Mouse (Mus musculus) stomach, embryonic 14.5 days (tissue): Measurements from ENCODE around the gene Furin. TPM values are rescaled to one million over a fixed set of nuclear protein-coding genes. Genes with fewer than 3 reads are reported as not detected.

ENCODE experiments used
- ATAC-seq: fragments of 200-750 bp; cut with Nextera tagmentation; 2 replicates; pipeline ENCODE4 v1.8.0; 2017; ENCODE audit warnings: low read depth, moderate TSS enrichment; ENCODE audit not compliant: insufficient number of reproducible peaks, insufficient read depth, low FRiP score
- H3K27ac ChIP-seq: fragments of 300-500 bp; sonication (generic); 2 replicates; pipeline ENCODE4 v1.5.1; 2014; ENCODE audit warnings: mild to moderate bottlenecking, low read length, moderate library complexity, mixed read lengths
- H3K27me3 ChIP-seq: fragments of 300-500 bp; sonication (generic); 2 replicates; pipeline ENCODE4 v1.6.1; 2014; ENCODE audit warnings: low read length, control low read depth, mixed read lengths; ENCODE audit not compliant: control insufficient read depth, insufficient read depth
- H3K36me3 ChIP-seq: fragments of 300-500 bp; sonication (generic); 2 replicates; pipeline ENCODE4 v1.6.1; 2014; ENCODE audit warnings: mild to moderate bottlenecking, control low read depth, low read length, moderate library complexity, mixed read lengths; ENCODE audit not compliant: control insufficient read depth, insufficient read depth
- H3K4me1 ChIP-seq: fragments of 300-500 bp; sonication (generic); 2 replicates; pipeline ENCODE4 v1.6.1; 2014; ENCODE audit warnings: low read length, control low read depth, mixed read lengths; ENCODE audit not compliant: control insufficient read depth, insufficient read depth
- H3K4me2 ChIP-seq: fragments of 300-500 bp; sonication (generic); replicated peaks from 2 replicates; pipeline ENCODE4 v1.6.1; 2014; ENCODE audit warnings: low read depth, low read length, control low read depth
- H3K4me3 ChIP-seq: fragments of 300-500 bp; sonication (generic); 2 replicates; pipeline ENCODE4 v1.5.1; 2014; ENCODE audit warnings: low read depth, low read length, control low read depth
- H3K9ac ChIP-seq: fragments of 300-500 bp; sonication (generic); replicated peaks from 2 replicates; pipeline ENCODE4 v1.6.1; 2014; ENCODE audit warnings: low read depth, mild to moderate bottlenecking, control low read depth, low read length, moderate library complexity, mixed read lengths
- H3K9me3 ChIP-seq: fragments of 300-500 bp; sonication (generic); 2 replicates; pipeline ENCODE4 v1.6.1; 2016; ENCODE audit warnings: low read depth, low read length, control low read depth; ENCODE audit not compliant: control insufficient read depth
- WGBS: fragments of 180-500 bp; shearing (Covaris S2); extraction: QIAGEN DNeasy Blood & Tissue Kit; methylation state at CpG from one replicate; pipeline ENCODE4 v1.1.7; 2014; 5-methylcytosine and 5-hydroxymethylcytosine counted together
- polyA plus RNA-seq: library from polyadenylated mRNA; unstranded; fragments of >200 nt; fragmentation: Nextera tagmentation; extraction: Ambion mirVana; gene quantifications from 2 replicates; pipeline ENCODE4 v1.2.1, GENCODE M21; 2014

Gene Furin
- polyA plus RNA-seq, result 10.8 and 12.4 TPM in 2 replicates

GRCm38 (mm10) chr7:80405188-80405695, at the start of gene Furin:
Furin (minus strand) TSS chr7:80405436.
- H3K9ac ChIP-seq, result no peak within 1 kb of the TSS
- 68% methylated on average over 9 of the region's 9 CpGs for WGBS
- no peak for ATAC-seq
- H3K4me2 ChIP-seq, result no peak within 1 kb of the TSS
- H3K27ac ChIP-seq, result no peak within 1 kb of the TSS
- H3K4me1 ChIP-seq, result peaks cover 18% of the 10 kb centered on the region
- H3K4me3 ChIP-seq, result no peak within 1 kb of the TSS
- no peaks in the 10 kb centered on the region for H3K36me3 ChIP-seq
- H3K27me3 ChIP-seq, result no peaks in the 10 kb centered on the region
- H3K9me3 ChIP-seq, result no peaks in the 10 kb centered on the region

GRCm38 (mm10) chr7:80454786-80455185, 49.5 kb upstream of the Furin start:
- 89% methylated on average over 2 of the region's 2 CpGs for WGBS
- no peak for ATAC-seq

GRCm38 (mm10) chr7:80453997-80454396, 48.8 kb upstream of the Furin start:
- Histone ChIP-seq H3K36me3 (peaks cover 11% of the 10 kb centered on the region; the same call in 1 of the 2 replicates), H3K9me3 (no peaks in the 10 kb centered on the region), H3K27ac (no peak overlapping the region), H3K9ac (no peak overlapping the region), H3K4me2 (no peak overlapping the region), H3K4me1 (peaks cover 5% of the 10 kb centered on the region; the same call in 1 of the 2 replicates), H3K27me3 (no peaks in the 10 kb centered on the region), H3K4me3 (no peak overlapping the region)
- WGBS, result 91% methylated on average over 5 of the region's 5 CpGs
- ATAC-seq, result no peak

More at GRCm38 (mm10) chr7:80454786-80455185, 49.5 kb upstream of the Furin start:
- peaks cover 11% of the 10 kb centered on the region; the same call in 1 of the 2 replicates for H3K36me3 ChIP-seq
- H3K9me3 ChIP-seq, result no peaks in the 10 kb centered on the region
- H3K4me1 ChIP-seq, result peaks cover 5% of the 10 kb centered on the region; the same call in 1 of the 2 replicates
- no peaks in the 10 kb centered on the region for H3K27me3 ChIP-seq
- H3K4me3 ChIP-seq, result no peak overlapping the region
- H3K4me2 ChIP-seq, result no peak overlapping the region
- H3K27ac ChIP-seq, result no peak overlapping the region
- no peak overlapping the region for H3K9ac ChIP-seq

- WGBS, result 86% methylated on average over 3 of the region's 3 CpGs
- no peak for ATAC-seq
- Histone ChIP-seq H3K4me1 (peaks cover 5% of the 10 kb centered on the region; the same call in 1 of the 2 replicates), H3K27ac (no peak overlapping the region), H3K36me3 (peaks cover 11% of the 10 kb centered on the region; the same call in 1 of the 2 replicates), H3K9me3 (no peaks in the 10 kb centered on the region), H3K9ac (no peak overlapping the region), H3K27me3 (no peaks in the 10 kb centered on the region), H3K4me3 (no peak overlapping the region), H3K4me2 (no peak overlapping the region)
These were observed 47.9 kb upstream of the Furin start for GRCm38 (mm10) chr7:80453121-80453520.

- Histone ChIP-seq H3K4me1 (peaks cover 2% of the 10 kb centered on the region; the same call in 1 of the 2 replicates), H3K27ac (no peak overlapping the region), H3K4me2 (no peak overlapping the region), H3K9ac (no peak overlapping the region), H3K9me3 (no peaks in the 10 kb centered on the region), H3K36me3 (peaks cover 11% of the 10 kb centered on the region; the same call in 1 of the 2 replicates), H3K27me3 (no peaks in the 10 kb centered on the region), H3K4me3 (no peak overlapping the region)
- no peak for ATAC-seq
- 88% methylated on average over 5 of the region's 5 CpGs for WGBS
These were observed 47.0 kb upstream of the Furin start for GRCm38 (mm10) chr7:80452241-80452640.

GRCm38 (mm10) chr7:80451550-80452232, 46.5 kb upstream of the Furin start:
- Histone ChIP-seq H3K9ac (no peak overlapping the region), H3K4me3 (no peak overlapping the region), H3K27ac (no peak overlapping the region), H3K27me3 (no peaks in the 10 kb centered on the region), H3K4me1 (no peaks in the 10 kb centered on the region), H3K36me3 (peaks cover 11% of the 10 kb centered on the region; the same call in 1 of the 2 replicates), H3K4me2 (no peak overlapping the region), H3K9me3 (no peaks in the 10 kb centered on the region)
- WGBS, result 74% methylated on average over 3 of the region's 3 CpGs
- ATAC-seq, result peak; percentile 35; the same call in 1 of the 2 replicates

GRCm38 (mm10) chr7:80450354-80450753, 45.1 kb upstream of the Furin start:
- WGBS, result 85% methylated on average over 4 of the region's 4 CpGs

GRCm38 (mm10) chr7:80449620-80450091, 44.4 kb upstream of the Furin start:
- Histone ChIP-seq H3K27ac (no peak overlapping the region), H3K4me2 (no peak overlapping the region), H3K9me3 (no peaks in the 10 kb centered on the region), H3K4me1 (peaks cover 14% of the 10 kb centered on the region), H3K27me3 (no peaks in the 10 kb centered on the region), H3K4me3 (no peak overlapping the region), H3K9ac (no peak overlapping the region), H3K36me3 (peaks cover 11% of the 10 kb centered on the region; the same call in 1 of the 2 replicates)
- ATAC-seq, result no peak
- WGBS, result 65% methylated on average over 6 of the region's 6 CpGs

More at GRCm38 (mm10) chr7:80450354-80450753, 45.1 kb upstream of the Furin start:
- Histone ChIP-seq H3K27me3 (no peaks in the 10 kb centered on the region), H3K4me3 (no peak overlapping the region), H3K4me1 (peaks cover 7% of the 10 kb centered on the region; the same call in 1 of the 2 replicates), H3K4me2 (no peak overlapping the region), H3K36me3 (peaks cover 11% of the 10 kb centered on the region; the same call in 1 of the 2 replicates), H3K9ac (no peak overlapping the region), H3K9me3 (no peaks in the 10 kb centered on the region), H3K27ac (no peak overlapping the region)
- ATAC-seq, result no peak
